Mouse (Mus musculus) erythroblast, embryonic 14.5 days (primary cell): ENCODE results near the gene Ptpdc1. TPM values are rescaled to one million over a fixed set of nuclear protein-coding genes. Genes with fewer than 3 reads are reported as not detected.

ENCODE experiments used
- H3K27me3 ChIP-seq: 2 replicates; pipeline ENCODE4 v1.6.1; 2012; ENCODE audit warnings: inconsistent platforms; ENCODE audit not compliant: control insufficient read depth
- H3K36me3 ChIP-seq: 2 replicates; pipeline ENCODE4 v1.6.1; 2012; ENCODE audit warnings: mild to moderate bottlenecking, inconsistent platforms; ENCODE audit not compliant: control insufficient read depth
- H3K4me1 ChIP-seq: 2 replicates; pipeline ENCODE4 v1.6.1; 2012; ENCODE audit warnings: inconsistent platforms; ENCODE audit not compliant: control insufficient read depth
- H3K4me3 ChIP-seq: replicated peaks from 2 replicates; pipeline ENCODE3; 2012; ENCODE audit warnings: moderate library complexity, mild to moderate bottlenecking, inconsistent platforms
- H3K9me3 ChIP-seq: 2 replicates; pipeline ENCODE4 v1.6.1; 2012; ENCODE audit warnings: low read length, inconsistent platforms, mixed read lengths; ENCODE audit not compliant: control insufficient read depth
- GATA1 ChIP-seq: IDR thresholded peaks from 2 replicates; pipeline ENCODE4 v1.6.1; 2012; ENCODE audit warnings: low read length, inconsistent platforms, mixed read lengths
- TAL1 ChIP-seq: IDR thresholded peaks from 3 replicates; pipeline ENCODE4 v1.6.1; 2012; ENCODE audit warnings: low read length, inconsistent platforms, mixed read lengths
- polyA plus RNA-seq: library from polyadenylated mRNA; stranded (reverse); fragments of >175 nt; gene quantifications from 2 replicates; pipeline ENCODE4 v1.2.3, GENCODE M21; 2012

The Ptpdc1 gene
- polyA plus RNA-seq, 1 experiment = not detected

GRCm38 (mm10) chr13:48657791-48658190 lies 32.3 kb upstream of the Ptpdc1 start:
- Histone ChIP-seq H3K4me1 (no peaks in the 10 kb centered on the region), H3K36me3 (no peaks in the 10 kb centered on the region), H3K9me3 (peaks cover 2% of the 10 kb centered on the region; the same call in 1 of the 2 replicates), H3K27me3 (peaks cover 89% of the 10 kb centered on the region), H3K4me3 (no peak overlapping the region)
- TF ChIP-seq GATA1 = no peak
- no peak for TF ChIP-seq TAL1

GRCm38 (mm10) chr13:48655637-48656036 lies 30.2 kb upstream of the Ptpdc1 start:
- H3K4me3 ChIP-seq = no peak overlapping the region
- peaks cover 10% of the 10 kb centered on the region for H3K4me1 ChIP-seq
- H3K9me3 ChIP-seq = no peaks in the 10 kb centered on the region; the same call in 1 of the 2 replicates
- no peaks in the 10 kb centered on the region for H3K36me3 ChIP-seq
- no peak for TF ChIP-seq TAL1
- TF ChIP-seq GATA1 = no peak
- H3K27me3 ChIP-seq = peaks cover 74% of the 10 kb centered on the region

- H3K4me3 ChIP-seq = no peak overlapping the region
- no peaks in the 10 kb centered on the region; the same call in 1 of the 2 replicates for H3K9me3 ChIP-seq
- TF ChIP-seq GATA1 = no peak
- no peak for TF ChIP-seq TAL1
- H3K27me3 ChIP-seq = peaks cover 58% of the 10 kb centered on the region
- peaks cover 10% of the 10 kb centered on the region for H3K4me1 ChIP-seq
- no peaks in the 10 kb centered on the region for H3K36me3 ChIP-seq
These were observed 28.6 kb upstream of the Ptpdc1 start for GRCm38 (mm10) chr13:48653788-48654770.

- H3K9me3 ChIP-seq = no peaks in the 10 kb centered on the region
- H3K27me3 ChIP-seq = peaks cover 32% of the 10 kb centered on the region
- H3K4me3 ChIP-seq = no peak overlapping the region
- no peaks in the 10 kb centered on the region for H3K36me3 ChIP-seq
- TF ChIP-seq TAL1 = no peak
- TF ChIP-seq GATA1 = no peak
- H3K4me1 ChIP-seq = peaks cover 10% of the 10 kb centered on the region
These were observed 25.9 kb upstream of the Ptpdc1 start for GRCm38 (mm10) chr13:48651132-48652065.

- Histone ChIP-seq H3K27me3 (peaks cover 24% of the 10 kb centered on the region), H3K36me3 (no peaks in the 10 kb centered on the region), H3K4me1 (peaks cover 10% of the 10 kb centered on the region), H3K4me3 (no peak overlapping the region), H3K9me3 (no peaks in the 10 kb centered on the region)
- TF ChIP-seq GATA1 (no peak), TAL1 (no peak)
These were observed 25.2 kb upstream of the Ptpdc1 start for GRCm38 (mm10) chr13:48650615-48651014.

GRCm38 (mm10) chr13:48646696-48647095 lies 21.2 kb upstream of the Ptpdc1 start:
- Histone ChIP-seq H3K36me3 (no peaks in the 10 kb centered on the region), H3K4me3 (no peak overlapping the region), H3K27me3 (0 out of 2 replicates have a peak, but pooled peaks cover 1% of the 10 kb centered on the region), H3K4me1 (peaks cover 6% of the 10 kb centered on the region), H3K9me3 (no peaks in the 10 kb centered on the region)
- no peak for TF ChIP-seq TAL1
- no peak for TF ChIP-seq GATA1

- no peak for TF ChIP-seq GATA1
- no peak for TF ChIP-seq TAL1
- no peaks in the 10 kb centered on the region for H3K4me1 ChIP-seq
- H3K27me3 ChIP-seq = no peaks in the 10 kb centered on the region
- H3K9me3 ChIP-seq = no peaks in the 10 kb centered on the region
- no peak overlapping the region for H3K4me3 ChIP-seq
- no peaks in the 10 kb centered on the region for H3K36me3 ChIP-seq
These were observed 18.5 kb upstream of the Ptpdc1 start for GRCm38 (mm10) chr13:48643991-48644390.

- Histone ChIP-seq H3K27me3 (no peaks in the 10 kb centered on the region), H3K4me3 (no peak overlapping the region), H3K36me3 (no peaks in the 10 kb centered on the region), H3K9me3 (no peaks in the 10 kb centered on the region), H3K4me1 (no peaks in the 10 kb centered on the region)
- TF ChIP-seq GATA1 = no peak
- TF ChIP-seq TAL1 = no peak
These were observed 17.6 kb upstream of the Ptpdc1 start for GRCm38 (mm10) chr13:48643072-48643471.
